Mouse (Mus musculus) embryonic facial prominence, embryonic 15.5 days (tissue): ENCODE results near the gene Olfr910. TPM values are rescaled to one million over a fixed set of nuclear protein-coding genes. Genes with fewer than 3 reads are reported as not detected.

Source experiments
- ATAC-seq: fragments of 200-750 bp; cut with Nextera tagmentation; 2 replicates; pipeline ENCODE4 v1.8.0; 2017; ENCODE audit warnings: low read depth, moderate TSS enrichment; ENCODE audit not compliant: insufficient number of reproducible peaks, low FRiP score, low TSS enrichment
- H3K27ac ChIP-seq: fragments of 300-500 bp; sonication (generic); replicated peaks from 2 replicates; pipeline ENCODE4 v1.5.1; 2015; ENCODE audit warnings: mild to moderate bottlenecking, inconsistent platforms
- H3K27me3 ChIP-seq: fragments of 300-500 bp; sonication (generic); 2 replicates; pipeline ENCODE4 v1.6.1; 2015; ENCODE audit warnings: inconsistent platforms
- H3K36me3 ChIP-seq: fragments of 300-500 bp; sonication (generic); 2 replicates; pipeline ENCODE4 v1.6.1; 2015; ENCODE audit warnings: mild to moderate bottlenecking, inconsistent platforms
- H3K4me1 ChIP-seq: fragments of 300-500 bp; sonication (generic); 2 replicates; pipeline ENCODE4 v1.6.1; 2015; ENCODE audit warnings: inconsistent platforms
- H3K4me2 ChIP-seq: fragments of 300-500 bp; sonication (generic); replicated peaks from 2 replicates; pipeline ENCODE4 v1.6.1; 2015; ENCODE audit warnings: mild to moderate bottlenecking, inconsistent platforms
- H3K4me3 ChIP-seq: fragments of 300-500 bp; sonication (generic); replicated peaks from 2 replicates; pipeline ENCODE4 v1.5.1; 2015; ENCODE audit warnings: mild to moderate bottlenecking, inconsistent platforms
- H3K9ac ChIP-seq: fragments of 300-500 bp; sonication (generic); 2 replicates; pipeline ENCODE4 v1.6.1; 2015; ENCODE audit warnings: inconsistent platforms
- H3K9me3 ChIP-seq: fragments of 300-500 bp; sonication (generic); replicated peaks from 2 replicates; pipeline ENCODE4 v1.6.1; 2016; ENCODE audit warnings: inconsistent platforms
- WGBS: fragments of 180-500 bp; shearing (Covaris S2); methylation state at CpG from one replicate; pipeline ENCODE4 v1.1.7; 2015; 5-methylcytosine and 5-hydroxymethylcytosine counted together
- polyA plus RNA-seq: library from polyadenylated mRNA; unstranded; fragments of >200 nt; fragmentation: Nextera tagmentation; extraction: Ambion mirVana; gene quantifications from 2 replicates; pipeline ENCODE4 v1.2.1, GENCODE M21; 2015

Gene Olfr910
- polyA plus RNA-seq = 0.11 TPM in 1 of 2 replicates, not detected in the other

DNA sequence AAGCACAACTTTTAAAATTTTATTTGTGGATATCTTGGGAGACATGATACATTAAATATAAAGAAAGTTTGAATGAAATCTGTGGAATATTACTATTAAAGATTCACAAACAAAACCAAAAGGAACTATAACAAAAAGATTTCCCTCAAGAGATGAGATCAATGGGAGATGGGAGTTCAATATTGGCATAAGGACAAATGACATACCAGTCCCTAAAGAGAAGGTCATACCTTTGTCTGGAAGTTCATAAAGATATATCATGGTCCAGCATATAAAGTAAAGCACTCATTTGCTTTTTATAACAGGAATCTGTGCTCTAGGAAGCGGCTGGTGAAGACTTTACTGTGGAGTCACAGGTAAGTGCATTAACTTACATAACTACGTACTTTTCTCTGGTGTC, at the start of gene Olfr910:
Olfr910 (plus strand) TSS at position 301 of the 400 bp plus-strand sequence.
- no peaks in the 10 kb centered on the region for H3K36me3 ChIP-seq
- H3K27ac ChIP-seq = no peak within 1 kb of the TSS
- 87% methylated on average over 2 of the region's 2 CpGs for WGBS
- H3K4me1 ChIP-seq = no peaks in the 10 kb centered on the region
- ATAC-seq = no peak
- H3K9ac ChIP-seq = no peak within 1 kb of the TSS
- no peaks in the 10 kb centered on the region for H3K9me3 ChIP-seq
- no peak within 1 kb of the TSS for H3K4me2 ChIP-seq
- no peaks in the 10 kb centered on the region for H3K27me3 ChIP-seq
- no peak within 1 kb of the TSS for H3K4me3 ChIP-seq

DNA sequence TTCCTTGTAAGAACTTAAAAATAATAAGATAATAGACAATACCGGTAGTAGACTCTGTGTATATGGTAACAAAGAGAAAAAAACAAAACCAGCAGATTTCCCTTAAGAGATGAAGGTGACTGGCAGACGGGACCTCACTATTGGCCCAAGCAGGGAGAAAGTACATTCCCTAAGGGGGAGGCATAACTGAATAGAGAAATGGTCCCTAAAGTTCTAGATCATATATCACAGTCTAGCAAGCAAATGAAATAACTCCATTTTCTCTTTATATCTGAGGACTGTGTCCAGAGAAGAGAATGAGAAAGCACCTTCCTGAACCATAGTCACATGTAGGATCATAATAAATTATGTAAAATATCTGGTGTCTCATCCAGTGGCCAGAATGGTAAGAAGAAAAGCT, 42.1 kb upstream of the Olfr910 start, which contains the start of gene Olfr907:
Olfr907 (plus strand) TSS at position 301 of the 400 bp plus-strand sequence.
- Histone ChIP-seq H3K9ac (no peak within 1 kb of the TSS), H3K9me3 (no peaks in the 10 kb centered on the region), H3K4me3 (no peak within 1 kb of the TSS), H3K4me2 (no peak within 1 kb of the TSS), H3K27ac (no peak within 1 kb of the TSS), H3K4me1 (no peaks in the 10 kb centered on the region), H3K27me3 (no peaks in the 10 kb centered on the region), H3K36me3 (no peaks in the 10 kb centered on the region)
- WGBS = 68% methylated on average over 2 of the region's 2 CpGs
- ATAC-seq = no peak

DNA sequence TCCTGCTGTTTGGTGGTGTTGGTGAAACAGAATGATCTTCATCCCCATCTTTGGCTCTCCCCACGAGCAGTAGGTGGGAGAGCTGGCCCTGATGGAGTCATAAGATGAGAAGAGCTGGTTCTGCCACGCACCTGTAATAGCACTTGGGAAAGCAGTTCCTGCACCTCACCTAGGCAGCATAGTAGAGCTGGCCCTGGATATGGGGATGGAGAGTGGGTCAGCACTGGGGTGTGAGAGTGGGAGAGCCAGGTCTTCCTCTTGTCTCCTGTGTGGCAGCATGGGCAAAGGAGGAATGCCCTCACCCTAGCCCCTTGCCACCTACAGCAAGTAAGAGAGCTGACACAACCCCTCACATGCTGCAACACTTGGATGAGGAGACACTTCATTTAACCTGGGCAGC, 25.3 kb upstream of the Olfr910 start:
- Histone ChIP-seq H3K36me3 (no peaks in the 10 kb centered on the region), H3K4me2 (no peak overlapping the region), H3K4me3 (no peak overlapping the region), H3K9ac (no peak overlapping the region), H3K4me1 (no peaks in the 10 kb centered on the region), H3K27ac (no peak overlapping the region), H3K27me3 (no peaks in the 10 kb centered on the region), H3K9me3 (no peaks in the 10 kb centered on the region)
- no peak; the same call in 1 of the 2 replicates for ATAC-seq
- 67% methylated on average over 2 of the region's 2 CpGs for WGBS

DNA sequence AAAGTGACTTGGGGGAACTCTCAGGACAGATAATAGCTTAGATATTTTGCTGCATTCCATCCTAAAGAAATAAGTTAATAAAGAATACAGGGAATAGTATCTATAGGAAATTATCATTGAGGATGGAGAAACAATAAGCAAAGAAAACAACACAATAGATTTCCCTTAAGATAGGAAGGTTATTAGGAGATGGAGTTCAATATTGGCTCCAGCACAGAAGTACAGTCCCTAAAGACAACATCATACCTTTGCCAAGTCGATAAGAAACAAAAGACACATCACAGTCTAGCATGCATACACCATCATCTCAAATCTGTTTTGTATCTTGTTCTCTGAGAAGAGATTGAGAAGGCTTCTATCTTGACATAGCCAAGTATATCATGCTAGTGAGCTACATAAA, 16.4 kb upstream of the Olfr910 start, which contains the start of gene Olfr911-ps1:
Olfr911-ps1 (plus strand) TSS at position 301 of the 400 bp plus-strand sequence.
- Histone ChIP-seq H3K4me3 (no peak within 1 kb of the TSS), H3K27ac (no peak within 1 kb of the TSS), H3K9me3 (no peaks in the 10 kb centered on the region), H3K4me1 (no peaks in the 10 kb centered on the region), H3K36me3 (no peaks in the 10 kb centered on the region), H3K9ac (no peak within 1 kb of the TSS), H3K27me3 (no peaks in the 10 kb centered on the region), H3K4me2 (no peak within 1 kb of the TSS)
- no peak for ATAC-seq
- WGBS = 67% methylated on average over 1 of the region's 1 CpGs

DNA sequence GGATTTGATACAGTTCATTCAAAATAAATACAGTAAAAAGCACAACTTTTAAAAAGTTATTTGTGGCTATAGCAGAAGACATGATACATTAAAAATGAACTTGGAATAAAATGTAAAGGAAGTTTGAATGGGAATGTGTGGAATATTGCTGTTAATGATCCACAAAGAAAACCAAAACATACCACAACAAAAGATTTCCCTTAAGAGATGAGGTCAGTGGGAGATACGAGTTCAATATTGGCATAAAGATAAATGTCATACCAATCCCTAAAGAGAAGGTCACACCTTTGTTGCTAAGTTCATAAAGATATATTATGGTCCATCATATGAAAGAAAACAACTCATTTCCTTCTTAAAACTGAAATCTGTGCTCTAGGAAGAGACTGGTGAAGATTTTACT, 42.2 kb downstream of the Olfr910 start, which contains the start of gene Olfr912:
Olfr912 (plus strand) TSS at position 301 of the 400 bp plus-strand sequence.
- H3K27me3 ChIP-seq = no peaks in the 10 kb centered on the region
- ATAC-seq = no peak
- WGBS = 80% methylated on average over 1 of the region's 1 CpGs
- H3K9me3 ChIP-seq = no peaks in the 10 kb centered on the region
- H3K4me3 ChIP-seq = no peak within 1 kb of the TSS
- no peak within 1 kb of the TSS for H3K27ac ChIP-seq
- H3K9ac ChIP-seq = no peak within 1 kb of the TSS
- H3K36me3 ChIP-seq = no peaks in the 10 kb centered on the region
- H3K4me1 ChIP-seq = no peaks in the 10 kb centered on the region
- no peak within 1 kb of the TSS for H3K4me2 ChIP-seq

Other genes with a start within 250 kb of the Olfr910 start
- gene Olfr896-ps1, start 246.7 kb upstream of the Olfr910 start, polyA plus RNA-seq = not detected in 2 replicates
- 0.20 TPM in 1 of 2 replicates, not detected in the other for gene Olfr25, start 208.8 kb upstream of the Olfr910 start, polyA plus RNA-seq
- not detected in 2 replicates for gene Olfr898, start 189.4 kb upstream of the Olfr910 start, polyA plus RNA-seq
- 0.11 and 0.20 TPM in 2 replicates for gene Olfr250, start 171.0 kb upstream of the Olfr910 start, polyA plus RNA-seq
- gene Olfr251, start 160.8 kb upstream of the Olfr910 start, polyA plus RNA-seq = not detected in 2 replicates
- gene Olfr147, start 136.2 kb upstream of the Olfr910 start, polyA plus RNA-seq = not detected in 2 replicates
- not detected in 2 replicates for gene Olfr901, start 108.4 kb upstream of the Olfr910 start, polyA plus RNA-seq
- gene Olfr902, start 90.2 kb upstream of the Olfr910 start, polyA plus RNA-seq = not detected in 2 replicates
- not detected in 2 replicates for gene Olfr904, start 74.7 kb upstream of the Olfr910 start, polyA plus RNA-seq
- gene Olfr905, start 66.7 kb upstream of the Olfr910 start, polyA plus RNA-seq = 0.05 TPM in 1 of 2 replicates, not detected in the other
- gene Olfr906, start 50.8 kb upstream of the Olfr910 start, polyA plus RNA-seq = not detected in 2 replicates
- not detected in 2 replicates for gene Olfr907, start 42.0 kb upstream of the Olfr910 start, polyA plus RNA-seq
- gene Olfr911-ps1, start 16.3 kb upstream of the Olfr910 start, polyA plus RNA-seq = not detected in 2 replicates
- not detected in 2 replicates for gene Olfr912, start 42.3 kb downstream of the Olfr910 start, polyA plus RNA-seq
- gene Olfr913, start 54.9 kb downstream of the Olfr910 start, polyA plus RNA-seq = not detected in 2 replicates
- not detected in 2 replicates for gene Olfr914, start 67.3 kb downstream of the Olfr910 start, polyA plus RNA-seq
- not detected in 2 replicates for gene Olfr916, start 122.0 kb downstream of the Olfr910 start, polyA plus RNA-seq
- gene Olfr917, start 128.0 kb downstream of the Olfr910 start, polyA plus RNA-seq = not detected in 2 replicates
- 0.05 TPM in 1 of 2 replicates, not detected in the other for gene Olfr918, start 136.8 kb downstream of the Olfr910 start, polyA plus RNA-seq
- not detected in 2 replicates for gene Olfr919, start 165.8 kb downstream of the Olfr910 start, polyA plus RNA-seq
- 28.9 and 30.4 TPM in 2 replicates for gene Vwa5a, start 180.4 kb downstream of the Olfr910 start, polyA plus RNA-seq
- gene Olfr920, start 214.4 kb downstream of the Olfr910 start, polyA plus RNA-seq = 0.04 TPM in 1 of 2 replicates, not detected in the other
- not detected in 2 replicates for gene Olfr921, start 235.2 kb downstream of the Olfr910 start, polyA plus RNA-seq